Mouse (Mus musculus): ENCODE measurements around the gene Pla2g12a. TPM values are rescaled to one million over a fixed set of nuclear protein-coding genes. Genes with fewer than 3 reads are reported as not detected.

Gene Pla2g12a
- polyA plus RNA-seq, 1 experiment, result 23.8 TPM

DNA sequence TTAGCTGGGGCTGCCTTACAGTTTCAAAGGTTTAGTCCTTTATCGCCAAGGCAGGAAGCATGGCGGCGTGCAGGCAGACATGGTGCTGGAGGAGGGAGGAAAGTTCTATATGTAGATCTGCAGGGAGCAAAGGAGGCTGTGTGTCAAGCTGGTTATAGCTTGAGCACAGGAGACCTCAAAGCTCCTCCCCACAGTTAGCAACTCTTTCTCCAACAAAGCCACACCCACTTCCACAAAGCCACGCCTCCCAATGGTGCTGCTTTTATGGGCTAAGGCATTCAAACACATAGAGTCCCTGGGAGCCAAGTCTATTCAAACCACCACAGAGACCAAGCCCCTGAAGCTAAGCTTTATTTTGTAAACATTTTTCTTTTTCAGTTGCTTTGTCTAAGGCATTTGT lies 20.5 kb downstream of the Pla2g12a start:
- DNase-seq (ENCODE audit: low spot score), result no peak

DNA sequence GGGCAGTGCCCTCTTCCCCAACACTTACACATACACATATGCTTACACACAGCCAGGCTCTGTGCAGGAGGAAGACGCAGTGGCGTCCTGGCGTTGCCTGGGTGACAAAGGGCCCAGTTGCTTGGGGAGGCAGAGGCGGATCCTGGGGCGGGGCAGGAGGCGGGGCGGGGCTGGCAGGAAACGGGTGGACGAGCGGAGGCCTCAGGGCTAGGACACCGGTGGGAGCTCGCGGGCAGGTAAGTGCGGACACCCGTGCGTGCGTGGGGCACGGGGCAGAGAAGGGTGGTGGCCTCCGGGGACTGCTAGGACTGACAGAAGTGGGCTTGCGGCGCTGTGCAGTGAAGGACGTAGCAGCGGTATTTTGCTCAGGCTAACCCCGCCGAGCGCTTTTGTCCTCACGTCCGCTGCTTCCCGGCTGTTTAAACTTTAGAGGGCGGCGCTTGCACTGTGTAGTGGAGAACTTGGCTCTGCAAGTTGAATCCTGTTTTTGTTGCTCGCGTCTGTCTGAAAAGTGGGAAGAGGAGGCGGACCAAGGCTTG lies 22.9 kb downstream of the Pla2g12a start, which contains the start of gene Casp6:
Gene Casp6, plus strand, starts transcription at position 155 of the 539 bp plus-strand sequence.
- DNase-seq (ENCODE audit: low spot score), result peak; percentile 80

DNA sequence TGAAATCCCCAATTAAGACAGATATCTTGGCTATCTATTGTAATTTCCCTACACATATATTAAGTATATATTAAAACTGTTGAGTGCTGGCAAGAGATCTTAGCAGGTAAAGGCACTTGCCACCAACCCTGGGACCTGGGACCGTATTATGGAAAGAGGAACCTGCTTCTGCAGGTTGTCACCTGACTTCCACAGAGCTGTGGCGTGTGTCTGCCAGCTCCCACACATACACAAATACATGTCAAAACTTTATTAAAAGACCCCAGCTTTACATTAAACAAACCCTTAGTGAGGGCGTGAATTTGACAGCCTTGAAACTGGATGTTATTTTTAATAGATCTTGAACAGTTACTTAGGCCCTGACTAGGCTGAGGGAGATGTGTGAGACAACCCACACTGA lies 25.0 kb downstream of the Pla2g12a start:
- DNase-seq (ENCODE audit: low spot score), result no peak

DNA sequence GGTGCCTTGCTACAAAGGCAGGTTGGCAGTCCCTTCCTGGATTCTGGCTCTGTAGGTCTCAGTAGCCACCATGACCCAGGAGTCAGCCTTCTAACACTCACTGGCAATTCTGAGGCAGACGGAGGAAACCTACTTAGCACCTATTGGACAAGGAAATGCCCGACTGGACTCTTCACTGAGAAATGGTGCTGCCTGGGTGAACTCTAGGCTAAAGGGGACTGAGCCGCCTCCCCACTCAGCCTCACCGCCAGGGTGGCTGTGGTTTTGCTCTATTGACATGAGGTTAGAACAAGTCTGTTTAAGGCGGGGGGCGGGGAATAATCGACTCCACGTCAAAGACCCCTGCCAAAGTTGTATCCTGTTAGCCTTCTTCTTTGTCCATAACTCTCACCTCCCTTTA lies 25.5 kb downstream of the Pla2g12a start:
- no peak for DNase-seq (ENCODE audit: low spot score)

DNA sequence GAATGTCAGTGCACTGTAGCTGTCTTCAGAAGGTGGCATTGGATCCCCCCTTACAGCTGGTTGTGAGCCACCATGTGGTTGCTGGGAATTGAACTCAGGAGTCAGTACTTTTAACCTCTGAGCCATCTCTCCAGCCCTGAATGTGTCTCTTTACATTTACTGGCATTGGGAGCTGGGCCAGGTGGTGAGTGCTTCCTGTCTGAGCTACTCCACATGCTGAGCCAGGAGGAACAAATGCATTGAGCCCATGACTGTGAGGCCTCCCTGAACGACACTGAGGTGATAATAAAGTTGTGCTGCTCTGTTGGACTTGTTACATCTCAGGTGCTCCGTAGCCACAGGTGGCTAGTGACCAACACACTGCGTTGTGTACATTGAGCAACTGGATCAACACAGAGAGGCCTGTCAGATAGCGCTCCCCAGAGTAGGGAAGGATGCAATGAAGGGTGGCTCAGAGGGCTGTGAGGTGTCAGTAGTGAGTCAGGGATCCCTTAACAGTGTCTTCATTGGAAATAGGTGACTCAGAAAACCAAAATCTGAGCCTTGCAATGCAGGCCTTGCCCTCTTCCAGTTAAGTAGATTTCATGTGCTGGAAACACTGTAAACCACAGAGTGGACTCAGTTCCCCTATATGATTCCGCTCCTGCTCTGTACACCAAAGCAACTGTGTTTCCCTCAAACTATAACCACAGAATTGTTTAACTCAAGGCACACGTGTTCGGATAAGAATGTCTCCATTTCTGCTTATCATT lies 26.2 kb downstream of the Pla2g12a start:
- DNase-seq (ENCODE audit: low spot score), result no peak

DNA sequence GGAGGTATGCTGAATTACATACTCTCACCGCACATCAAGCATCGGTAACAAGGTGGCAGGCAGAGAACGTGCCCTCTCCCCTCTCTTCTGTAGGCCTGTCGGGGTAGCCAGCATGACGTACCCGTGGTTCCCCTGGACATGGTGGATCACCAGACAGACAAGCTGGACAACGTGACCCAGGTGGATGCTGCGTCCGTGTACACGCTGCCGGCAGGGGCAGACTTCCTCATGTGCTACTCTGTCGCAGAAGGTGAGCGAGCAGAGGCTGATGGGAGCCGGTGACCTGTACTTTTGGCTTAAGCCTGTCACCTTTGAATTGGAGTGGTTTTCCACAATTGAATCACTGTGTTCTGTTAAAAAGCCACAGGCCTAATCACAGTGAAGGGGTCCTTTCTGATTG lies 33.6 kb downstream of the Pla2g12a start:
- DNase-seq (ENCODE audit: low spot score), result no peak

DNA sequence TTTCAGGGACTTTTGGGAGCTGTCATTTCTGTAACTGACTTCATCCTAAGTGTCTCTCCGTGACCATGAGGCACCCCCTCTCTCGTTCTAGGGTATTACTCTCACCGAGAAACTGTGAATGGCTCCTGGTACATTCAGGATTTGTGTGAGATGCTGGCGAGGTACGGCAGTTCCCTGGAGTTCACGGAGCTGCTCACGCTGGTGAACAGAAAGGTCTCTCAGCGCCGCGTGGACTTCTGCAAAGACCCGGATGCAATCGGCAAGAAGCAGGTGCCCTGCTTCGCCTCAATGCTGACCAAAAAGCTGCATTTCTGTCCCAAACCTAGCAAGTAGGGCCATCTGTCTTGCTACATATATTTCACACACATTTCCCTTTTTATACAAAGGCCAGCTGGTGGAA lies 34.8 kb downstream of the Pla2g12a start:
- no peak for DNase-seq (ENCODE audit: low spot score)

DNA sequence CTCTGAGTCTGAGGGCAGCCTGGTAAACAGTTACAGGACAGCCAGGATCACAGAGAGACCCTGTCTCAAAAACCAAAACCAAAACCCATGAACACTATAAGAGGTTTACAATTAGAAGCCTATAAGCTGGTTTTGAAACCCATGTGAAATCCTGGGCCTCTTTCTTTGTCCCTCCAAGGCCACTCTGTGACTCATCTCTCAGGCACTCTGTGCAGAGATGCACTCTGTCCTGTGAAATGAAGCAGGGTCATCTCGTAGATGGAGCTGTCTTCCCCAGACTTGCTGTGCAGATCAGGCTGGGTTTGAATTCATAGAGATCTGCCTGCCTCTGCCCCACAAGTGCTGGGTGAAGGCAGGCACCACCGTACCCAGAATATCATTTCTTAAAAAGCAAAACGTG lies 39.0 kb downstream of the Pla2g12a start:
- DNase-seq (ENCODE audit: low spot score), result no peak

DNA sequence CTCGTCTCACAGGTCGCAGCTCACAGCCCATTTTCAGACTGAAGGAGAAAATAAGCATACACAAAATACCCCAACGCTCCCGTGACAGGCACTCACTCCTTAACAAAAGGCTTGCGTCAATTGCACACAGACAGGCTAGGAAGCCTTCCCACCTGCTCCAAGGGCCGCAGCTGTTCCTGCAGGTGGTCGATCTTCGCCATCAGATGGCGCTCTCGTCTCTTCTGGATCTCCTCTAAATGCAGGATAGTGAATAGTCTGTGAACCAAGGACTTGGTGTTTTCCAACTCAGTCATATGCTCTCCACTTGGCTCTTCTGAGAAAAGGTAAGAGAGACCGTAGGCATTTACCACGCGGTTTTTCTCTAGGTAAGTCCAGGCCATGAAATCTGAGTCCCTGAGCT lies 40.0 kb downstream of the Pla2g12a start:
- DNase-seq (ENCODE audit: low spot score), result no peak

DNA sequence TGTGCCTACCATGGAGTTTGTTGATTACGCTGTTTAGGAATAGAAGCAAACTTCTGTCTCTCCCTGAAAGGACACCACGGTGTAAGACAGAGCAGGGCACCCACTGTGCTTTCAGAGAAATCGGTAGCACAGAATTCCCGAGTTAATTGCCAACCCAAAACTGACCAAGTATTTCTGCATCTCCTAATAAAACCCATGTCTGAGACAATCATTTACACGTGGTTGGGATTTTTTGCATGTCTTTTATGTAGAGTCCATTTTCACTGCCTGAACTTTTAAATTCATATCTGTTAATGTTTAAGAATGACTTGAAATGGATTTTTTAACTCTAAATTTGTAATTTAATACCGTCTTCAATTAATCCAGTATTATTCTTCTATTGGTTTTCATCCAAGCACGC lies 45.2 kb downstream of the Pla2g12a start:
- no peak for DNase-seq (ENCODE audit: low spot score)

DNA sequence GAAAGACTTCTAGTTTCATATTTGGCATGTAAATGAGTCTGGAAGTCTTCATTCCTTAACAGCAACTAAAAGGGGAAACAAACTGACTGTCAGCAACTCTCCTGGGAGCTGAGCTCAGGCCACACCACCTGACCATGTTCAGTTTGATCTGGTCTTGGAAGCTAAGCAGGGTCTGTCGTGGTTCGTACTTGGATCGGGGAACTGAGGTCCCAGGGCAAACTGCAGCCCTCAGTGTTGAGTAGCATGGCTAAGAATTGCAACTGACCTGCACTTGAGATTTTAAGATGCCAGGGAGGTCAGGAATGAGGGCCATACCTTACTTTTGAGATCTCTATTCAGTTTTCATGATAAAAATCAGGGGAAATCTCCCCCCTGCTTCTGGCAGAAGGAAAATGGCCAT lies 47.5 kb downstream of the Pla2g12a start:
- DNase-seq (ENCODE audit: low spot score), result no peak

DNA sequence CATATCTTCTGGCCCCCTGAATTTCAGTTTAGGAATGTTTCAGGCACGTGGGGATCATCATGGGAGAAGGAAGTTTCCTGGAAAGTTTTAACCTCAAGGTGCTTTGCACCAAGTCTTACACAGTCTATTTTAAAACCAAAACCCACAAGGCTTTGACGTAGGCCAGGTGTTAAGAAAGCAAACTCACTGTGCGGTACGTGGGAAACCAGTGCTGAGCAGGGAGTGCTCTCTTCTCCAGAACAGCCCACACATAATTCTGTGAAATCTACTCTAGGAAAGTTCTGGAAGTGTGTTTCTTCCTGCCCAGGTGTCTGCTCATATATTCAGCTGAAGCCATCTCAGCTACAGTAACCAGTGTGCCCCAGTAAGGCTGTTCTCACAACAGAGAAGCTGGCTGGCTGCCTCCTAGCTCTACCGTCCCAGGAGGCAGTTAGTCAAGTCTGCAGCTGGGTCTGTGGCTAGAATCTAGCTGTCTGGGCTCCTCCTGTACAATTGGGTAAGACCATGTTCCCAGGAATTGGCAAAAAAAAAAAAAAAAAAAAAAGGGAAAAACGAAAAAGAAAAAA lies 51.9 kb downstream of the Pla2g12a start:
- DNase-seq (ENCODE audit: low spot score), result no peak

DNA sequence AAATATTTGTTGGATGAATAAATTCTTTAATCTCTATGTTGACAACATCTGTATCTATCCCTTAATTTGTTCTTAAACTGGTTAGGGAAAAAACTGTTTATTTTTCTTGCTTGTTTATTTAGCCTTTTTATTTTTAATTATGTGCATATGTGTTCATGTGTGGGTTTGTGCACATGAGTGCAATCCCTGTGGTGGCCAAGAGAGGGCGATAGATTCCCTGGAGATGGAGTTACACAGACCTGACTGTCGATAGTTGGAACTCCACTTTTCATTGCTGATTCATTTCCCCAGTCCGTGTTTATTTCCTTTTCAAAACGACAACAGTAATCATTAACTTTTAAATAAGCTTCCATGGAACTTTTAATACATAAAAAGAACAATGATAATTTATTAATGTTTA lies 54.0 kb downstream of the Pla2g12a start:
- DNase-seq (ENCODE audit: low spot score), result no peak

DNA sequence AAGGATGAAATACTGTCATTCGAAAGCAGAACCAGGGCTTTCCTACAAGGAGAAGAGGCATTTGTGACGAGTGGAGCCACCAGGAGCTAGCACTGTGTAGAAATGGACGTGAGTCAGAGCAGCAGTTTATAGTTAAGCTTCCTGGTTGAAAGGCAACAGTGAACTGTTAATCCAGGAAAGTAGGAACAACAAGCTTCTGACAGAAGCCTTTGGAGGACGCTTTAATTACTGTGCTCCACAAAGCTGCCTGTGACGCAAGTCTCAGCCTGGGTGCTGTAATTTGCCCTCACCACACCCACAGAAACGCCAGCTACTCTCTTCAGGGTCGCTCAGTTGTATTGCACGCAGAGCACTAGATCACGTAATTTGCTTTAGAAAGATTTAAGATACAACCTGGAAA lies 58.2 kb downstream of the Pla2g12a start:
- DNase-seq (ENCODE audit: low spot score), result no peak

DNA sequence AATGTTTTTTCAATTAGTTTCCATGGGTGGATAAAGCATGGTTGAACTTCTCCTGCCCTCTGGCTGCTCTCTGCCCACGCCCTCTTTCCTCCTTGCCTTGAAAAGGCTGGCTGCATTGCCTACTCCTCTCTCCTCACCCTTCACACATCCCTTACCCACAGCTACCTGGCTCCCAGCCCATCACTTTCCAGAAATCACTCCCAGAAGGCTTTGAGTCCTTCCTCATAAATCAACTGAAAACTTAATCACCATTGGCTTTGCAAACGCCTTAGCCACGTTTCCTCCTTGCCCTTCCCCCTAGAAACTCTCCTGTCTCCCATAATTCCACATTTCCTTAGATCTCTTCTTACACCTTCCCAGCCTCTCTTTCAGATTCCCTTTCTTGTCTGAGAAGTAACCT lies 59.4 kb downstream of the Pla2g12a start:
- no peak for DNase-seq (ENCODE audit: low spot score)

DNA sequence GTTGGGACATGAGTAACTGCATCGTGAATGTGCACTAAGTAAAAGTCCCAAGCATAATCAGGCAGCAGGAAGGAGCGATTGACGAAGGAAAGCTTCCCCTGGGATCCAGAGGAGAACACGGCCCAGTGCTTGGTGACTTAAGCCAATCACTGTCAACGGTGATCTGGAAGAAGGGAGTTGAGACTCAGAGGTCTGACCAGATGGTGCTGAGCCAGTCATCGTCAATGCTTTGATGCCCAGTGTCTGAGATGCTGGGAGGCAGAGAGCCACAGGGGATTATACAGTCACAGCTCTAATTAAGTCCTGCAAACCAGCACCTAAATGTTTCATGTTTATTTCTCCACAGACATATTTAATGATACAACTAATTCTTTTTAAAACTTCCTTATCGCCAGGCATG lies 60.7 kb downstream of the Pla2g12a start:
- no peak for DNase-seq (ENCODE audit: low spot score)

DNA sequence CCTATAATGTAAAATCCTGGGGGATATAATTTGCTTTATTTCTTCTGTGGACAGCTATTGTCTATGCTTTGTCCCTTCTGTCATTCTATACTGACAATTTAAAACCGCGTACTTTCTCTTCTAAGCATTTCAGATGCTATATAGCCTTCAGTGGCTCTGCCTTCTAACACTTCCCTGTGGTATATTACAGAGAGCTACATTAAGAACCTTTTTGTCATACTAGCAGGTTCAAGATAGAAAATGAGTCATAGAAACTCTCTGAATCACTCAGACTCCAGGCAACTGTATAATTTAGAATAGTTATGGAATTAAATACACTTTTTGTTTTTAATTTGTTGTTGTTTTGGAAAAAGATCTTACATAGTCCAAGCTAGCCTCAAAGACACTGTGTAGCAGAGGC lies 62.4 kb downstream of the Pla2g12a start:
- DNase-seq (ENCODE audit: low spot score), result no peak

DNA sequence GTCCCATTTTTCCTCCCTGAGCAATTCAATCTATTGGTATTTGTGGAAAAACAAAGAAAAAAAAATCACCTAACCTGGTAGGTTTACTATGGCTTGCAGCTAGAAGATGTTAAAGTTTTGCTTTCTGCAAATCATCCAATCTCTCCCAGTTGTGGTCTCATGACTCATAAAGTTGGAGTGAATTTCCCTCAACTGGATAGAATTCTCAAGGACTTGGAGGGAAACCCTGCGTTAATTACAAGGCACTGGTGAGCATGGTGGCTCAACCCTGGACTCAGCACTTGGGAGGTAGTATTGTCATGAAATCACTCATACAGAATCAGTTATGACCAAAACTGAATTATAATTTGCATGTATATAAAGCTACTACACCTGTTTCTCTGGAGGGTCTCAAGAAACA lies 62.9 kb downstream of the Pla2g12a start:
- DNase-seq (ENCODE audit: low spot score), result no peak

DNA sequence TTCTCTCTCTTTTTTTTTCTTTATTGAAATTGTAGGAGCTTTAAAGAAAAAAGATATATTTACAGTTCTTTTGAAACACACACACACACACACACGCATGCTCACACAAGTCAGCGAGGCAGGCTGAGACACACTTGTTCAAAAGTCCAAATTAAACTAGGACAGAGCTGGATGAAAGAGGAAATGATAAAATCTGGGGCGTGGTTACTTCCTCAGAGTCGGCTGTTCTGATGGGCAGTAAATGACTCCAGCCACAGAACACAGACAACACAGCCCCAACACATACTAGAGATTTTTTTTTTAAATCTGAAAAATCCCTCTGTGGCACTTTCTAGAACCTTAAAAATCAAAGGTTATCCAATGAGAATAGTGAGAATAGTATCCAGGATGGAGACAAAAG lies 65.4 kb downstream of the Pla2g12a start:
- no peak for DNase-seq (ENCODE audit: low spot score)
